Mouse (Mus musculus): ENCODE data around the gene Rasgrf2. TPM values are rescaled to one million over a fixed set of nuclear protein-coding genes. Genes with fewer than 3 reads are reported as not detected.

Gene Rasgrf2
- polyA plus RNA-seq, 1 experiment, result not detected

DNA sequence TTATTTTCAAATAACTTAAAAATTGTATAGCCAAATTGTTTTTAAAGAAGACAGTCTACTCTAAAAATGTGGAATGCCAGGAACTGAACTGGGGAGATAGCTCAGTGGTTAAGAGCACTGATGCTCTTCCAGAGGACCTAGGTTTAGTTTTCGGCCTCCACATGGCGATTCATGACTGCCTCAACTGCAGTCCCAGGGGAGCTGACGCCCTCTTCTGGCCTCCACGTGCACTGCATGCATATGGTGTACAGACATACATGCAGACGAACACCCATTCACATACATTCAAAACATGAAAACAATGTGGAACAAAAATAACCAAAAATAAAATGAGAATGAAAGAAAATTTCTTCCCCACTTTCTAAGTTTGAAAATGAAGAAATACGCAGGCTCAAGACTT, 144.5 kb downstream of the Rasgrf2 start:
- TF ChIP-seq GATA1 (IDR thresholded peaks at IDR 0.05; ENCODE audit: low read length), result no peak

DNA sequence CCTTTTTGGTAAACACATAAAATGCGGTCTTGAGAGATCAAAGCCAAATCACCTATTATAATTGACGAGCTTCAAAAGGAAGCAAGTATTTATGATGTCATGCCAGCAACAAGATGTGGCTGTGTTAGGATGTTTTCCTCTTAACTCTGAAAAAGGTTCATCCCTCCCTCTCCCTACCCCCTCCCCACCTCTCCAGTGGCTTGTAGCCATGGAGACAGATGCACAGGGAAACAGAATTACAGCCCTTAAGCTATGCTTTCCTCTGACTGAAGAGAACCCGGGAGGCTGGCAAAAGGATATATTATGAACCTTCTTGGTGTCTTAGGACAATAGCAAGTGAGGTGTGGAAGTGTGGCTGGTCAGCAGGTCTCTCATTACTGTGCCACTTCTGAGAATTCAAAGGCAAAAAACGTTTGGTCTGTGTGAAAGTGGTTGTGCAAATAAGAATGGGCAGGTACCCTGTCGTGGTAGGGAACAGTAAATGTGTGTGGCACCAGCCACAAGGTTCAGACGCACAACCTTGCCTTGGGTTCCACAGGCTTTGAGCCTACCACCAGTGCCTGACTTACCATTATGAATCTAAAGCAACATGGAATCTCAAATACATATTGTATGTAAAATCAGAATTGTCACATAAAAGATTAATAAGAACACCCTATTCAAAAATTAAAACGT, 145.4 kb downstream of the Rasgrf2 start:
- no peak for TF ChIP-seq GATA1 (IDR thresholded peaks at IDR 0.05; ENCODE audit: low read length)

DNA sequence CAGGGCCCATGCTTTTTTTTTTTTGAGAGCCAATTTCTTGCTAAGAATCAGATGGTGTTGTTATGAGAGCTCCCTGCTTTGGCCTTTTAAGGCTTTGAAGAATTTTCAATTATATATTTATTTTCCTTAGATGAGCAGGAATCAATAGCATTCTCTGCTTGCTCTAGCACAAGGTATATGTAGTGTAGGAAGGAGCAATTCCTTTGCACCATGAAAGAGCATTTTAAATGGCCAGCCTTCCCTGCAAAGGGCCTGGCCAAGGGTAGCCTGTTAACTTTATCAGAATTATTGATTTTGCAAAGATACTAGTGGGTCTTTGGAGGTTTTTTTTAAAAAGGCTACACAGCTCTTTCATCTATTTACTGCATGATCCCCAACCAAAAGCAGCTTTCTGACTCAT, 146.4 kb downstream of the Rasgrf2 start:
- TF ChIP-seq GATA1 (IDR thresholded peaks at IDR 0.05; ENCODE audit: low read length), result no peak

DNA sequence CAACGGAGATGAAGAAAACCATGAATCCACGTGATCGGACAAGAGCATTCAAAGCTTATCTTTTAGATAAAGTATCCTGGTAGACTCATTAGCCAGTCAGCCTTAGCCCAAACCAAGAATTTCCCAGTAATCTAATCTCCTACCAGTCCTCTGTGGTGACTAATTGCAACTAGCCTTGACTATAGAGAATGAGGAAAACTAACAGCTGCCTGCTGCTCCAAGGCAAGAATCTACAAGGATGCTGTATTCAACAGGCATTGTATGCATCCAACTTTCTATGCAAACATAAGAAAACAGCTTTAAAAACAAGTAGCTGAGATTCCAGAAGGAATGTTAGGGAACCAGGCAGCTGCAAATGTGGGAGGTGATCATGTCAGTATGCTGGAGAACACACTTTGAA, 149.4 kb downstream of the Rasgrf2 start:
- no peak for TF ChIP-seq GATA1 (IDR thresholded peaks at IDR 0.05; ENCODE audit: low read length)

DNA sequence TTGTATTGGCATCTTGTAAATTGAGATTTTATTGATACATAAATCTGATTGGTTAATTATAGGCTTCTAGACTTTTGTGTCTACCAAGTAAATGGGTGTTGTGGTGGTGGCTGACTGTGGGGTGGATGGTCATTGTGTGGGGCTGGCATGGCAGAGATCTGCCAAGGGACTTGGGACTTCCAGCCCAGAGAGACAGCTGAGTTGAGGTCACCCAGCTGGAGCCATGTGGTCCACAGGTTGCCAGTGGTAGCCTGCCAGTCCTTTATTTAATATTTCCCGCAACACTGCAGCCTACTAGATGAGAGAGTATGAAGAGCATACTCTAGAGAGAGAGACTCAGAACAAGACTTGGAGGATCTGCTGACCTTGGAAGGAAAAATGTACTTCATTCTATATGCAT, 150.0 kb downstream of the Rasgrf2 start:
- TF ChIP-seq GATA1 (IDR thresholded peaks at IDR 0.05; ENCODE audit: low read length), result no peak

DNA sequence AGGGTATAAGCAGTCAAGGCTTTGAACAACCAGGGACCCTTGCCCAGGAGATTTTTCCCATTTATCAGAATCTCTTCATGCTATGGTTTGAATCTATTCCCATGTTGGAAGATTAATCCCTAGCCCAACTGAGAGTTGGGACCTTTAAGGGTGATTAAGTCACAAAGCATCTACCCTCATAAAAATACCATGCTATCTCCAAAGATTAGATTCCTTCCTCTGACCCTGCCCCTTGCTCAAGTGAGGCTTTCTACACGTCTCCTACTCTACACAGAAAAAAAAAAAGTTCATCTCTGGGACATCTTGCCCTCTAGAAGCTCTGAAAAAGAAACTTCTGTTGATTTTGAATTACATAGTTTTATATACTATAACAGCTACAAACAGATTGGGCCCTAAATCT, 154.5 kb downstream of the Rasgrf2 start:
- TF ChIP-seq GATA1 (IDR thresholded peaks at IDR 0.05; ENCODE audit: low read length), result no peak

DNA sequence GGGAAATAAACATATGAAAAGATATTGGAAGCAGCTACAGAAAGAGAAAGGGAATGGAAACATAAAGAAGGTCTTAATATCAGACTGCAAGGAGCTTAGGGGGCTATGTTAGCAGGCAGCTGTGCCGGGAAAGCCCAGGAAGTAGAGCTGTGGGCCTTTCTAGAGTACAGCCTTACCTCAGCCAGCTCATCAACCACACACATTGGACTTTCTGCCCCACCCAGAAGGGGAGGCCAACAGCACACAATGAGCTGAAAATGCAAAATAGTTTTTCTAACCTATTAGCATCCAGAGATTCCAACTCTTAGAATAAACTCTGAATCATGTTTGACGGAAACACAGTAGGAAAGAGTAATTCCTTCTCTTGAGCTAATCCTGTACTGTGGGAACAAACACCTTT, 154.9 kb downstream of the Rasgrf2 start:
- no peak for TF ChIP-seq GATA1 (IDR thresholded peaks at IDR 0.05; ENCODE audit: low read length)

DNA sequence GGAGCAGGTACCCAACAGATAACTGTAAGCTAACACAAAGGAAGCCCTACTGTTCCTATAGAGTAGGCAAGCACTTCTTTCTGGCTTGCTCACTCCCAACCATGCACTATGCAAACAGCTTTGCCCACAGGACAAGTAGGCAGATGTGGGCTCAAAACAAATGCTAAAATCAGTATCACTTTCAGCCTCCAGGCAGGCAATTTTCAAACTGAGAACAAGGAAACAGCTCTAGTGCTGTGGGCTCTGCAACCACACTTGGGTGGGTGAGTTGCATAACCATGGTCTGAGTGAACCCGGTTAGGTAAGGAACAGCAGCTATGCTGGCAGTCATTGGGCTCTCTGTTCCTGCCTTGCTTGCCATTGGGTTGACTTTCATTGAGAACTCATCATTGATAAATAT, 157.3 kb downstream of the Rasgrf2 start:
- TF ChIP-seq GATA1 (IDR thresholded peaks at IDR 0.05; ENCODE audit: low read length), result no peak

DNA sequence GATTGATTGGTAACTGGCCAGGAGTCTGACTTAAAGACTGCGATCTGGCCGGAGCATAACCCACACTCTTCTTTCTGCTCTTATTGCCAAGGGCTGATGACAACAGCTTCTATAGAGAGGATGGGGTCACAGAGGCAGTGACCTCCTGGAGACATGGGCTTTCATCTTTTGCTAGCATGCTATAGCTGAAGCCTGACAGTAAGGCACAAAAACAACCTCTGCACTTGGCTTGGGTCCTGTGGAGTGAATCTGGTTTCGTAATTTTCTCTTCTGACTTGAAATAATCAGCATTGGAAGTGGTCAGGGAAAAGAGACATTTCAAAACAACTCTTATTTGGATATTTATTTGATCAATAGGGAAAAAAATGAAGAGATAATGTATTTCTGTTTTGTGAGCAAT, 160.2 kb downstream of the Rasgrf2 start:
- TF ChIP-seq GATA1 (IDR thresholded peaks at IDR 0.05; ENCODE audit: low read length), result no peak

DNA sequence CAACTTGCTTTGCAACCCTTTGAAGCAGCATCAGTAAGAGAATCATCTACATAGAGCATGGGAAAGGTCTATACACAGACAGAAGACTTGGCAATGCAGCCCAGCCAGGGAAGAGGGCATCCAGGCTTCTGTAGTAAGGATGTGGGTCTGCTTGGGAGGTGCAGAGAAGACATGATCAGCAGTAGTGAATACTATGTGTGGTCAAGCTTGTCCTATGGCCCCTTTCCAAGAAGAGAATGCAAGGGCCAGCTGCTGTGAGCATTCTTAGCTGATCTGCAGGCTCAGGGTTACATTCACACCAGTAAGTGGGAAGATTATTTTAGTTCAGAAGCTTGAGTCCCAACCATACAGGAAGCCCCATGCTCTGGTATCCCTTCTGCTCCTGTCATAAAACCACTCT, 175.0 kb downstream of the Rasgrf2 start:
- TF ChIP-seq GATA1 (IDR thresholded peaks at IDR 0.05; ENCODE audit: low read length), result no peak

DNA sequence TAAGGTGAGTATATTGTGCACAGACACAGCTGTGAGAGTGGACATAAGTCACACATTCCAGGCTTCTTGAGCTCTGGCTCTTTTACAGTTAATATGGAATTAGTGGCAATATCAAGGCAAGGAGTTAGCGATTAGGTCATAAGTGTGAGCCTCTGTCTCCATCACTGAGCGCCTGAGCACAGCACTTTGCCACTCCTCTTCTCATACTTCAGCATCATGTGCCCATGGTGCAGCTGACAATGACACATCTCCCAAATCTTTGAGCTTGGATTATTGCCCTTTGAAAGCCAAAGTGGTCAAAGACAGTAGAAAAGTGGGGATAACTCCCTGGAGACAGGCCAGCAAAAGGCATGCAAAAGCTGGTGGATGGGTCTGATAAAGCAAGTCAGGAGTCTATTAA, 175.8 kb downstream of the Rasgrf2 start:
- no peak for TF ChIP-seq GATA1 (IDR thresholded peaks at IDR 0.05; ENCODE audit: low read length)

DNA sequence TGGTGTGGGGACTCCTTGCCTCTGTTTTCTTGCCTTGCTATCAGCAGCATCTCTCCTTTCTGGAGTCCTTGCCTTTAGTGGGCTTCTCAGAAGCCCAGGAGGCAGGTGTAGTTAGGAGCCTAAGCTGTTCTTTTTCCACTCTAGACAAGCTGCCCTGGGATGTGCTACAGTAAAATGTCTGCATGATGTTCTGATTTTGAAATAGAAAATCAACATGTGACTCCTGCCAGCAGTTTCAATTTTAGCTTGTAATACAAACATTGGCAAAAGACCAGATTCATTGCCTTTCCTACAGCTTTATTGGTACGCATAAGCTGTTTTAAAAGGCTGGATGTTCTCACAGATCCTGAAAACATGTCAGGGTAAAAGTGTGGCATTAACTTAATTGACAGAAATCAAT, 176.3 kb downstream of the Rasgrf2 start:
- TF ChIP-seq GATA1 (IDR thresholded peaks at IDR 0.05; ENCODE audit: low read length), result no peak

DNA sequence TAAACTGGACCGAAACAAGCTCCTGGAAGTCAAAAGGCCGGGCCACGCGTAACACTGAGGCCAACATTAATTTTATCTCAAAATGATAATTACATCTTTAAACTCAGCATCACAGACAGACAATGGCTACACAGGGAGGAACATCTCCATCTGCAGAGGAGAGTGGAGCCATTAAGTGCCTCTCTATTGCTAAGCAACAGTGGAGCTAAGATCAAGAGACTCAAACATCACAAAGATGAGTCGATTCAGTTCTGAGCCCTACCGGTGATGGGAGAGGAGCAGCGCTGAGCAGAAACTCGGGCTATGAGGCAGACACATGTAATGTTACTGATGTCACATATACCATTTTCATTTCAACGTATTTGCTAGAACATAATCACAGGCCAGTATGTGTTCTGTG, 191.3 kb downstream of the Rasgrf2 start:
- no peak for TF ChIP-seq GATA1 (IDR thresholded peaks at IDR 0.05; ENCODE audit: low read length)

DNA sequence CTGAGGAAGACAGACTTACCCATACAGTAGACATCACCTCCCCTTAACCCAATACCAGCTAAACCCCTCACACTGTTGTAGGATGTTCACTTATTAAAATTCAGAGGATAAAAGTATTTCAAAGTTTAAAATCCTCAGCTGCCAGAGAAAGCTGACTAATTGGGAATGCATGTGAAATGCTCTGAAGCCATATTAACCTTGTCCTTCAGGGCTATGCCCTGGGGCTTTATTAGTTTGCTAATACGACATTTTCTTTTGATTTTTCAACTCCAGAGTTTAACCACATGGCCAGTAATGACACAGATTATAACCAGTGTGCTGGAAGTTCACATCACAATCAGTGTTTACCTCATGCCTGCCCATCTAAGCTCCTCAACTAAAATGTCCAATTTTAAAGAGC, 192.6 kb downstream of the Rasgrf2 start:
- no peak for TF ChIP-seq GATA1 (IDR thresholded peaks at IDR 0.05; ENCODE audit: low read length)

DNA sequence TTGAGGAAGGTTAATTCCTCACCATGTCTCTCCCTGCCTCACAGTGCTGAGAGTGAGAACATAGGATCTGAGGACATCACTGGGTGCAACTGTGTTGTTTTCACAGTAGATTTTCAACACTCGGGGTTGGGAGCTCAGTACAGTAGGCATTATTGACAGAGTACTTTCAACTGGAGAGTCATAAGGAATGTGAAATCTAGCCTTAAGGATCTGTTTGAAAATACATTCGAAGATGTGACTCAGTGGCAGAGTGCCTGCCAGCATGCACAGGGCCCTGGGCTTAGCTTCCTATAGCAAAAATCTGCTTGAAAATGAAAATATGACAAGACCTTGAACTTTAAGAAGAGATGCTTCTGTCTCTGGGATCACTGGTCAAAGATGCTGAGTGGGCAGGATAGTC, 194.2 kb downstream of the Rasgrf2 start:
- TF ChIP-seq GATA1 (IDR thresholded peaks at IDR 0.05; ENCODE audit: low read length), result no peak

DNA sequence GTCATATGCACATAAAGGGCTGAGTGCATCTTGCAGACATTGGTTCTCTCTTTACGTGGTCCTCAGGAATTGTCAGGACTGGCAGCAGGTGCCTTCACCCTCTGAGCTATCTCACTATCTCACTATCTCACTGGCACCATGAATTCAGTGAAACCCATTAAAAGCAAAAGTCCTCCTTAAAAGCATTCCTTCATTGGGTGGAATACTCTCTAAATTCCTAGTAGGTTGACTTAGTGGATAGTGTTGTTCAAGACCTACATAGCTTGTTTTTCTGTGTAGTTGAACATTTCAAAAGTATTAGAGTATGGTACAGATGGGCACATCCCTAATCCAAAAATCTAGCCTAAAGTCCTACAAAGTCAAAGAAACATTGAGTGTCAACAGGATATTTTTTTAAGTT, 199.3 kb downstream of the Rasgrf2 start:
- no peak for TF ChIP-seq GATA1 (IDR thresholded peaks at IDR 0.05; ENCODE audit: low read length)

DNA sequence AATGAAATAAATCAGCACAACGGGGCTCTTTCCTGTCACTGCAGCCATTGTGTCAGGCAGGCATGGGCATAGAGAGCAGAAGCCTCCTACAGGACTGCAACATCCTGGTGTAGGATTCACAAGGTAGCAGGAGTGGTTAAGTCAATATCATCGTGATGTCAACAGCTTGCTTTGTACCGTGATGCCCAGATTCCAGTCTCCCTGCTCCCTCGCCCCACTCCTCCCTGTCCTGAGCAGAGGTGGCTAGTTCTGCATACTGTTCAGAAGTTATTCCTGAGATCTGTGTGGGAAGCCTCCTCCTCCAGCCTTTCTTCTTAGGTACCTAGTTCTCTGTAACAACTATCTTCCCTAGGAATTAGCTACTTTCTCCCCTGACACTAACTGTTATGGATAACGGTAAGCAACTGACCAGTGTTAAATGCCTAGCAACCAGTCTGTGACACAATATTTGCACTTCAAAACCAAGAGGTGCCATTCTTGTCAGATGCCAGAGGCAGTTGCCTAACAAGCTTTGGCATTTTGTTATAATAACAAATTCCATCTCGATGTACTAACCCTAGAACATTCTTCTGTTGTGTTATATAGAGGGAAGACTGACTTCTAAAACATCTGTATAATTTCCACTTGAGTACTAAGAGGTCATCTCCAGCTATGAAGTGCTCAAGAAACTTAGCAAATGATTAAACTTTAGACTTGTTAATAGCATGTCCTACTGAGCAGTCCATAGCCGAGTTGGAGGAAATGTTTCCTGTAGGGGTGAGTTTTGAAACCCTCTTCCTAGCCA, 201.3 kb downstream of the Rasgrf2 start:
- TF ChIP-seq GATA1 (IDR thresholded peaks at IDR 0.05; ENCODE audit: low read length), result no peak
